Mouse (Mus musculus) left cerebral cortex, adult 2 months (tissue): ENCODE results near the gene Trp53inp2. TPM values are rescaled to one million over a fixed set of nuclear protein-coding genes. Genes with fewer than 3 reads are reported as not detected.
A peak's percentile ranks its signal among the peaks of the same experiment; 100 is the strongest.

Experiments
- DNase-seq, 2 experiments: peaks; one replicate each; pipeline ENCODE4 v3.0.0; 2021 to 2022; ENCODE audit warnings: low spot score in 2 of 2, mixed read lengths in 1 of 2; ENCODE audit errors: extremely low spot score in 1 of 2
- H3K27ac ChIP-seq: fragments of 200-600 bp; 2 replicates; pipeline ENCODE4 v1.8.1; 2022
- H3K4me3 ChIP-seq: fragments of 200-600 bp; 2 replicates; pipeline ENCODE4 v1.8.1; 2022
- CTCF ChIP-seq: fragments of 200-600 bp; IDR thresholded peaks from 2 replicates; pipeline ENCODE4 v1.8.1; 2022; ENCODE audit warnings: antibody characterized with exemption, mild to moderate bottlenecking, moderate library complexity
- intact Hi-C: fragments of 180-260 bp; cut with DNase I; formaldehyde crosslinking; loops from one replicate; pipeline ENCODE4 v1.15.1; 2025
- microRNA-seq, 2 experiments: library from miRNA; unstranded; fragments of <30 nt; microRNA quantifications; one replicate each; pipeline ENCODE4 v1.2.0; 2021
- total RNA-seq, 2 experiments: library from RNA; stranded (reverse); gene quantifications; 2 replicates each; pipeline ENCODE4 v1.2.3; 2021

Trp53inp2 gene
- total RNA-seq, 2 experiments from 2014 or later, result 135 to 147 TPM

DNA sequence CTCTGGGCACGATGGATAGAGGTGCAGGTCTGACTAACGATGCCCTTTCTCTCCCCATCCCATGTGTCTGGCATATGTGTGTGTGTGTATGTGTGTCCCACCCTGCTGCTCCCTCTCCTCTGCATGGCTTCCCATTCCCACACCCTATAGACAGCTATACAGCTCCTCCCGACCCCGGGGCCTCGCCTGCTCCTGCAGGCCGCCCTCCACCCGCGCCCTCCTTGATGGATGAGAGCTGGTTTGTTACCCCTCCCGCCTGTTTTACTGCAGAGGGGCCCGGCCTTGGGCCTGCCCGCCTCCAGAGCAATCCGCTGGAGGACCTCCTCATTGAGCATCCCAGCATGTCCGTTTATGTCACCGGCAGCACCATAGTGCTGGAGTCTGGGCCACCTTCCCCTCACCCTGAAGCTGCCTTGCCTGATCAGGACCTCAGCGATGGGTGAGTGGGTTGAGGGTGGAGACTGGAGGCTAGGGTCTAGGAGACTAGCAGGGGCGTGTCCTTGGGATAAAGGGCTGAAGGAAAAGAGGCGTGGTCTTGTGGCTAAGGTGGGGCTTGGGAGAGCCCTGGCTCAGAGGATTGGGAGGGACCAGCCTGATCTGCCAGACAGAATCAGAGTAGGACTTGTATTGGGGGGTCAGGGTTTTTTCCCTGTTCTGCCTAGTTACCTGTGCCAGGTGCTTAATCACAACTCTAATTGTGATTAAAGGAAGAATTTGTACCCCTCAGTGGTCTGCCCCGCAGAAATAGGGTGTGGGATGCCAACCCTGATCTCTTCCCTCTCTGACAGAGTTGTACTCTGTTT, 5.1 kb downstream of the Trp53inp2 start:
- intact Hi-C loops, result loop anchor here (5.0 kb wide), 1 partner anchor 309 kb away; no protein-coding TSS in a partner anchor
- DNase-seq, result no peak
- no peak for TF ChIP-seq CTCF
- H3K4me3 ChIP-seq, result no peak overlapping the region
- H3K27ac ChIP-seq, result peak overlapping the region; percentile 59

DNA sequence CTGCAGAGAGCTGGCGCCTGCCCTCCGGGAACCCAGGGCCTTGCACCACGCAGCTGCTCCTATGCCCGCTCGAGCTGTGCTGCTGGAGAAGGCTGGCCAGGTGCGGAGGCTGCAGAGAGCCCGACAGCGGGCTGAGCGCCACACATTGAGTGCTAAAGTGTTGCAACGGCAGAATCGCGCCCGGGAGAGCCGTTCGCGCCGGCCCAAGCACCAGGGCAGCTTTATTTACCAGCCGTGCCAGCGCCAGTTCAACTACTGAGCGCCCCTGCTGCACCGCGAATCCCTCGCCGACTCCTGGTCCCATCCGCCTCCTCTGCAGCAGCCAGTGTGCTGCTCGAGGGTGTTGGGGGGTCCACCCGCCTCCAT, 5.7 kb downstream of the Trp53inp2 start:
- H3K27ac ChIP-seq, result peak overlapping the region; percentile 59
- no peak for TF ChIP-seq CTCF

DNA sequence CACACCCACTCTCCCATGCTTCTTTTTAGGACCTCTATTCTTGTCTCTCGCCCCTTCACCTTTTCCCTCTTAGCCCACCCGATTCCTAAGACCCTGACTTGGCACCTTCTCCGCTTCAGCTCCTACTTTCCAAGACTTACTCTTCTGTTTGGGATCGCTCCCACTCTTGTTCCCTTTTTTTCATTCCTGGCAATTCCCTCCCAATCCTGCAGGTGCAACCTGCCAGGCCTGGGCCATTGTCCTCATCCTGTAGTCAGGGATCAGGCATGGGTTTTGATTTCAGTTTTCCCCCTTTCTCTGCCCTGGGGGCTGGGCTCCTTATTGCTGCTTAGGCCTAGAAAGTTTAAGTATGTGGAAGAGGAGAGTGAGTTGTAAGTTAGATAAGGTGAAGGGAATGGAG, 6.2 kb downstream of the Trp53inp2 start:
- DNase-seq, result no peak

More for the DNA sequence above, 5.7 kb downstream of the Trp53inp2 start:
- intact Hi-C loops, result loop anchor here (5.0 kb wide), 1 partner anchor 309 kb away; no protein-coding TSS in a partner anchor
- peak; percentile 34 to 63 for DNase-seq
- no peak overlapping the region for H3K4me3 ChIP-seq

DNA sequence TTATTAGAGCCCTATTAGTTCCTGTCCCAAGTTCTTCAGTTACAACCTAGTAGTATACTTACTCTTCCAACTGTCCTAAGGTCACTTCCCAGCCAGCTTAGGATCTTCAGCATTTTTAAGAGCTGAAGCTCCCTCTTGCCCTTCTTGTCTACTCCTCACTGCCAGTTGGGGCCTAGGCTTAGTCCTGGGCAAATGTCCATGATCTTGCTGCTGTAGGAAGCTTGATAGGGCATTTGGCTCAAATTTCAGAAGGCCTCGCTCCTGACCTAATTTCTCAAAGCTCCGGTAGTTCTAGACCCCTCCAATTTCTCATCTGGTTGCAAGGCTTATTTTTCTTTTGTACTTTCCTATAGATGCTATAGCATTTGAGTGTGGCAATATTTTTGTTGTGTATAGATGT, 7.7 kb downstream of the Trp53inp2 start:
- no peak for DNase-seq
- intact Hi-C loops, result loop anchor here (5.0 kb wide), 1 partner anchor 311 kb away; no protein-coding TSS in a partner anchor
- Histone ChIP-seq H3K27ac (no peak overlapping the region), H3K4me3 (no peak overlapping the region)
- TF ChIP-seq CTCF, result no peak

More for the DNA sequence above, 6.2 kb downstream of the Trp53inp2 start:
- intact Hi-C loops, result loop anchor here (5.0 kb wide), 1 partner anchor 310 kb away; no protein-coding TSS in a partner anchor
- Histone ChIP-seq H3K4me3 (no peak overlapping the region), H3K27ac (peak overlapping the region; percentile 8; the same call in 1 of the 2 replicates)
- peak; percentile 10; the same call in 1 of the 2 replicates for TF ChIP-seq CTCF

DNA sequence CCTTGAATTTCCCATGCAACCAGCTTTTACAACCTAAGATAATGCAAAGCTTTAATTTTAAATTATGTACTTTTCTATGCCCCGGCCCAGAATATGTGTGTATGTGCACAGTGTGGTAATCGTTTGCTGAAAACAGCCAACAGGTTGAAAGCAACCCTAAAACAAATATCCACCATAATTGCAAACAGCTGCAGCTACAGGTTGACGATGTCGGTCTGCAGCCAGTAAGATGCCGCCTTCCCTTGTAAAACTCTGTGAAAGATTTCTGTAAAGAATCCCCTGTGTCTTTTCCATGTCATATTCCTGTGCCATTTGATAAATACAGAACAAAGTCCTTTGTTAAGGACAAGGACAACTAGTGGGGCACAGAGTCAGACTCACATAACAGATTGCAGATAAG, 13.7 kb downstream of the Trp53inp2 start:
- no peak for DNase-seq
- no peak for TF ChIP-seq CTCF
- no peak overlapping the region for H3K4me3 ChIP-seq
- no peak overlapping the region for H3K27ac ChIP-seq
- intact Hi-C loops, result no loop called here

DNA sequence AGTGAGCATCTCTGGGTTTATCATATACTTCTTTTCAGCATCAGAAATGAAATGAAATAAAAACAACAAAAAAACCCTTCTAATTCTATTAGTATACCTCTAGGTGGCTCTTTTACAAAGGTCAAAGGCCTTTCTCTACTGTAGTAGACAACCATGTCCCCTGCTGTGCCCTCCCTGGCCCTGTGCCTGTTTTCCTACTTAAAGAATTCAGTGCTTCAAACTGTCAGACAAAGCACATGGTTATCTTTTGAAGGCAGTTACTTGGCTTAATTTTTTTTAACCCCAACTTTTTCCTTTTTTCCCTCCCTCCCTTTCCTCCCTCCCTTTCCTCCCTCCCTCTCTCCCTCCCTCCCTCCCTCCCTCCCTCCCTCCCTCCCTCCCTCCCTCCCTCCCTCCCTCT, 19.4 kb downstream of the Trp53inp2 start:
- DNase-seq, result no peak
- Histone ChIP-seq H3K27ac (peak overlapping the region; percentile 12; the same call in 1 of the 2 replicates), H3K4me3 (no peak overlapping the region)
- TF ChIP-seq CTCF, result no peak
- intact Hi-C loops, result no loop called here

DNA sequence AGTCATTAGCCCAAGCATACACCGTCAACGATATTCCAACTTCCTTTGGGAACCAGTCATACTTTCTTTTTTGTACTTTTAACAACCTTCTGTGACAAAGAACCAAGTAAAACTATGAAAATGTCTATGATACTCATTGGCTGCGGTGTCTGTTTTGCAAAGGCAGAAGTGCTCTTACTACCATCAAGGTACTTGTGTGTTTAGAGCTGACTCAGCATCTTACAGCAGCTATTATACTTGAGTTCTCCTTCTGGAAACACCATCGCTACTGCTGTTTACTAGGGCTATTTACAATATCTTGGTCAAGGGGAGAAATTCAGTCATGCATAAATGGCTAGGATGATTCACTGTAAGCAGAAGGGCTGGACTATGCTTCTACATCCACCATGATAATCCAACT, 21.1 kb downstream of the Trp53inp2 start:
- no peak for DNase-seq
- H3K4me3 ChIP-seq, result no peak overlapping the region
- no peak overlapping the region for H3K27ac ChIP-seq
- TF ChIP-seq CTCF, result no peak
- intact Hi-C loops, result no loop called here

DNA sequence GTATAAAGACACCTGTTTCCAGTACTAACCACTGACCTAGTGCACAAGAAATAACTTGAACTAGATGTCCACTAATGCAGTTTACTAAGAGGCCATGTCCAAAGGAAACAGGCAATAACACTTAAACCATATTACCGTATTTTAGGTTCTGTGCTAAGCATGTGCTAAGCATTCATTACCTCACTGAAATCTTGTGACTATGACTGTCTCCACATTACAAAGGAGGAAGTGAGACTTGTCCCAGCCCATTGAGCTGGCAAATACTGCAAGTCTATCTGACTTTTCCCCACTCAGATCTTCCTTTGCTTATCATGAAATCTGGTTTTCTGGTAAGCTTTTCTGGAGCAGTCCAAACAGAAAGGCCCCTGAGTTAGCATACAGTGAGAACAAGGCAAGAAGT, 23.8 kb downstream of the Trp53inp2 start:
- DNase-seq, result no peak

DNA sequence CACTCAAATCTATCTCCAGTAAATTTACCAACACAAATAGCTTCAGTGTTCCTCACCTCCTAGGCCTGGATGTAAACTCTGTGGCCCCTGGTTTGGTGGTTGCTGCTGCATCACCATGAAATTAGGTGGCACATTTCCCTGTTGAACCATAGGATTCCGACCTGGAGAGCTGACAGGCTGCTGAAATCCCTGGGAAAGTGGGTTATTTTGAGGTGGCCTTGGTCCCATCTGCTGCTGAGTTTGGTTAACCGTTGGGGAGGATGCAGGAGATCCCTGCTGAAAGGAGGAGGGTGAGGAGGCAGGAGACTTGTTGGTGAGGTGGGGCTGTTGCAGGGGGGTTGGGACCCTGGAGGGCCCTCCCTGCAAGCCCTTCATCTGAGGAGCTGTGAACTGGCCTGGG, 40.1 kb downstream of the Trp53inp2 start:
- H3K4me3 ChIP-seq, result no peak overlapping the region
- no peak for DNase-seq
- no peak for TF ChIP-seq CTCF
- H3K27ac ChIP-seq, result no peak overlapping the region
- intact Hi-C loops, result no loop called here

More for the DNA sequence above, 23.8 kb downstream of the Trp53inp2 start:
- Histone ChIP-seq H3K27ac (no peak overlapping the region), H3K4me3 (no peak overlapping the region)
- TF ChIP-seq CTCF, result no peak
- intact Hi-C loops, result no loop called here

DNA sequence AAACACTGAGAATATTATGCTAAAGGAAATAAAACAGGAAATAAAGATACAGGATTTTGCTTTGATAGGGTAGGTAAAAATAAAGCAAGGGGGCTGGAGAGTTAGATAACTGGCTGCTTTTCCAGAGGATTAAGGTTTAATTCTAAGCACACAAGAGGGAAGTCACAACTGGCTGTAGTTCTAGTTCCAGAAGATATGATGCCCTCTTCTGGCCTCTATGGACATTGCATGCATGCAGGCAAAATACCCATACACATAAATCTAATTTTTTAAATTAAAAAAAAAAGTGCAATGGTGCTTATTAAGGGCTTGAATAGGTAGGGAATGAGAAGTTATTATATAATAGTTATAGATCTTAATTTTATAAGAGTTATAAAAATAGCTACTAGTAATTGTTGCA, 55.6 kb downstream of the Trp53inp2 start:
- Histone ChIP-seq H3K27ac (no peak overlapping the region), H3K4me3 (no peak overlapping the region)
- intact Hi-C loops, result no loop called here
- TF ChIP-seq CTCF, result peak; percentile 58
- no peak for DNase-seq

Small RNA genes within 50 kb of the gene (microRNA-seq; reads per million reads assigned to microRNA genes)
- gene Mir695, result 0 reads per million in 2 experiments

Other genes with a start within 250 kb of the Trp53inp2 start
- 10 to 100 TPM; 50.8 to 53.9 TPM for gene Itch, start 247.6 kb upstream of the Trp53inp2 start, total RNA-seq
- gene Dynlrb1, start 144.5 kb upstream of the Trp53inp2 start, total RNA-seq, result 100 to 1,000 TPM; 294 to 305 TPM
- gene Map1lc3a, start 104.8 kb upstream of the Trp53inp2 start, total RNA-seq, result 100 to 1,000 TPM; 313 to 317 TPM
- gene Pigu, start 23.6 kb upstream of the Trp53inp2 start, total RNA-seq, result 10 to 100 TPM; 27.2 to 28.4 TPM
- gene Ncoa6, start 92.8 kb downstream of the Trp53inp2 start, total RNA-seq, result 10 to 100 TPM; 63.2 to 68.7 TPM
- gene Acss2, start 136.9 kb downstream of the Trp53inp2 start, total RNA-seq, result 10 to 100 TPM; 56.2 to 61.6 TPM
- 100 to 1,000 TPM; 124 to 126 TPM for gene Ggt7, start 137.2 kb downstream of the Trp53inp2 start, total RNA-seq
- 10 to 100 TPM; 14.8 to 14.9 TPM for gene Gss, start 211.8 kb downstream of the Trp53inp2 start, total RNA-seq
- gene Myh7b, start 230.2 kb downstream of the Trp53inp2 start, total RNA-seq, result 10 to 100 TPM in 1 of 2 experiments, 1 to 10 TPM in 1; 7.1 to 10.9 TPM